Mouse (Mus musculus) layer of hippocampus, postnatal 14 days (tissue): ENCODE measurements at regions not wholly inside any gene's neighbourhood (a gene's known extent, or its start where the extent isn't known, plus 50 kb on each side); places are given as distances from the start of the nearest gene placed in this dataset.

Experiments used
- DNase-seq, 2 experiments: peaks; one replicate each; pipeline ENCODE4 v3.0.0; 2021 to 2022; ENCODE audit warnings: low spot score in 2 of 2, mixed read lengths in 1 of 2

DNA sequence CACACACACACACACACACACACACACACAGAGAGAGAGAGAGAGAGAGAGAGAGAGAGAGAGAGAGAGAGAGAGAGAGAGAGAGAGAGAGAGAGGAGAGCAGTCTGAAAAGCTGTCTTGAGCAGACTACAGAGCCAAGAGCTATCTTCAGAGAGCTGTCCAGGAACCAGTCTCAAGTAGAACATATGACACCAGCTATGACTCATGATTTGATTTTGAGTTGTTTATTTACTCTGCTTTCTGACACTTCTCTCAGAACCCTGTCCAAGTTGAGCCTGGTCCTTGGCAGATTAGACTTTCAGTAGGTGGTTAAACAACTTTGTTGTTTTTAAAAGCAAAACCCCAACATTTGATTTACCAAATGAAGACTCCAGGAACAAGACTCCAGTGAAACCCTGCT, 420.8 kb upstream of the Lcorl start:
- DNase-seq: no peak

DNA sequence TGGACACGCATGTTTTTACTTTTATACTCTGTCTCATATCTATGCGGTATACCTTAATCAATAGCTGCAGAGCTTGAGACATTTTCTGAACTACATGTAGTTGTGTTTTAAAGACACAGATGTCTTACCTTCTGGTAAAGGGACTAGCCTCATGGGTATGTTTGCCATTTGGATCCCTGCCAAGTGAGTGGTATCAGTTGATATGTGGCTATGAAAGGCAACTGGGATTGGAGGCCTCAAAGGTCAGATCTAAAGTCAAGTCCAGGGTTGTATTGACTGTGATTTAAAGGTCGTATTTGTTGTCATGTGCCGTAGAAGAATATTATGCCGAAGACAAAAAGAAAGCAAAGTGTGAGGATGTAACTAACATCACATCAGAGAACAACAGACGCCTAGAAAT, 399.3 kb upstream of the Lcorl start:
- DNase-seq: no peak

DNA sequence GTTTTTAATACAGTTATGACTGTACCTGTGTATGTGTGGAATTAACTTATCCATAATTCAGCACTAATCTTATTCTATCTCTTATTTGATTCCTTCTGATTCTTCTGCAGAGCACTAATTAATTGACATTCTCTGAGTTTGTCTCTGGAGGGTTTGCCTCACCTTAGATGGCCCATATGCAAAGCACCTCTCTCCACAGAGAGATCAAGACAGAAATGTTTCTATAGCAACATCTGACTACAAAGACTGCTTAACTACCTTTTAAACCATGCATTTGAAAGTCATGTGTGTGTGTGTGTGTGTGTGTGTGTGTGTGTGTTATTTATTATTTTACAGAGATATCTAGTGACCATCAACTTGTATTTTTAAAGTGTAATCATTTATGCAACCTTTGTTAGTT, 396.5 kb upstream of the Lcorl start:
- DNase-seq: no peak

DNA sequence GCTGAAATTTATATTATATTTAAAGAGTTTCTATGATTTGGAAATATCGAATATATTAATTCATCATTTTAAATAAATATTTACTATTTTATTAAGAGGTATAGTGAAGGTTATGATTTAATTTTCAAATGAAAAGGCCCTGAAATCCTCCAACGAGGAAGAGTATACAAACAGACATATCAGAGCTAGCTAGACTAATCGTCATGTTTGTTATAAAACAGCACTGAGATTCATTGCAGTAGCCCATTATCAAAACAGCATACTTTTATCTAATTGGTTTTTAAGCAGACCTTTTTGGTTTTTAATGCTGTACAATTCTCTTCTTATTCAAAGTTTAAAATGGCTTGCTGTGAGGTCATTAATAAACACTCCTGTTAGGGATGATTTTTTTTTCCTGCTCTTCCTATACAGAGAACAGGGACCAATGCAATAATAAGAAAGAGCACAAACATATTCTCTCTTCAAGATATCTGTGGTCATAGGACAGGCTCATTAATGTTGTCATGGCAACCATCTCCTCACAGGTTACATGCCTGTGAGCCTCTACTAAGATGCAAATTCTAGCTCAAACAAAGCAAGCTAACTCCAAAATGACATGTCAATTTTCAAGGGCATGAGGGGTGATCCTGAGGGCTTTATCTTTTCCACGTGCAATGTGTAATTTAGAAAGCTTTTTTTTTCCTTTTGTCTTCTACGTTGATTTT, 378.1 kb upstream of the Lcorl start:
- no peak for DNase-seq

DNA sequence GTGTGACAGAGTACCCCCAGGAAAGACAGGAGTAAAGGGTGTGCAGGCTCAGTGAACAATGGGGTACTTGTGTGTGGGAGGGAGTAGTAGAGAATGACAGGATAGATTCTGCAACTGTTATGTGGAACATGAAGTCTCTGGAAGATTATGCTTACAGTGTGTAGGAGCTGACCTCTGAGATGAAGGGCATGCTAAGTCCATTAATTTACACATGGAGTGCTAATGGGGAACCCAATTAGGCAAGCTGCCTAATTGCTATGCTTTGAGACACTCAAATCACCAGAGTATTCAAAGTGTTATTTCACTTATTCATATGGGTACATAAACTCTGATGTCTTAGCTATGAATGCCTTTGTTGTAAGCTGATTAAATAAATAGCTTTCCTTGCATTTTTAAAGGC, 375.4 kb upstream of the Lcorl start:
- no peak for DNase-seq

DNA sequence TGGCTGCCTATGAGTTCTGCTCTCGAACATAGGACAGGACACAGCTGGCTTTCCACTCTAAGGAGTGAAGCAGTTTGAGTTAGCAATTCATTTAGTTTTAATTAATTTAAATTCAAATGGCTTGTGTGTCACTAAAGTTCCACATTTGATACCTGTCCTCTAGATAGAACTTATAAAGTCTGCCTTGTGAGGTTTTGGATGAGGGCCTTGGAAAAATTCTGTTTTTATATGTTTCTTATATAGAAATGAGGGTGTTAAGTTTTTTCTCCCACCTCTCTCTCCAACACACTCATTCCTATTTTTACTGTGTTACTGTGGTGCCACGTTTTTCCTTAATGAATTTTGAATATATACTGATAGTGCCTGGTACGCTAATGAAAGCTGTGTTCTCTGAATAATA, 371.3 kb upstream of the Lcorl start:
- no peak for DNase-seq

DNA sequence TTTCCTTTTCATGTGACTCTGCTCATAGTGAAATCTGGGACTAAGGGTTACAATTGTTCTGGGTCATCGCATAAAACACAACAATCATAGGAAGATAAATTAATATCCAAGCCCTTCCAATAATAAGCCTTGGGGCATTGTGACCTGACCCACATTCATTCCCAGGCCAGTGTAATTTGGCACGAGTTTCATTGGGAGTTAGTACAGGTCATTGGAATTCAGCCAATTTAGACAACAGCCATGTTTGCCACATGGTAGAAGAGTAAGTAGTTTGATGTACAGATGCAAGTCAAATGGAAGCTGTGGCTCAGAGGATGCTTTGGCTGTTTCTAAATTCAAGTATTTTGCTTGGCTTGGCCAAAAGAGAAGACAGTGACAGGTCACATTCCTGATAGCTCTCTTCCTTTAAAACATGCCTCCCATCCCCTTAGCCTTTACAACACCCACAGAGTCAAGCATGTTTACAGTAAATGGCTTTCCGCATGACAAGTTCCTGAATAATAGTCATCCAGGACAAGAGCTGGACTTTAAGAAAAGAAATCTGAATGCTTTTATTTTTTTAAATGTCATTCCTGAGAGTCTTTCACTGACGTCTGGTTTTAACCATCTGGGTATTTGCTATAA, 355.5 kb upstream of the Lcorl start:
- DNase-seq: no peak

DNA sequence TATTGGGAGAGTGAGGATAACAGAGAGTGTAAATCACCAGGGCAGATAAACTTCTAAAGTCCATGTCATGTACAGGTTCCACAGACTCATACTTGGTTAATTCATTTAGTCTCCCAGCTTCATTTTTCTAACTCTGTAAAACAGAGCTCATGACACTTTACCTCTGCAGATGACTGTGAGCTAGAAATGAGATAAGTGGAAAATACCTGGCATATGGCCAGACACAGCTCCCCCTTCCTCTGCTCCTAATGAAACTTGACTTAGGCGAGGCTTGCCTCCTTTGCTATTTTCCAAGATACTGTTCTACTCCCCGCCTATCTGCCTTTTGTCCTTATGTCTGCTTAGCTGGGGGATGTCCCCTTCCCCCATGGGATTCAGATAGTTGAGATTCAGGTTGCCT, 351.7 kb upstream of the Lcorl start:
- no peak for DNase-seq

DNA sequence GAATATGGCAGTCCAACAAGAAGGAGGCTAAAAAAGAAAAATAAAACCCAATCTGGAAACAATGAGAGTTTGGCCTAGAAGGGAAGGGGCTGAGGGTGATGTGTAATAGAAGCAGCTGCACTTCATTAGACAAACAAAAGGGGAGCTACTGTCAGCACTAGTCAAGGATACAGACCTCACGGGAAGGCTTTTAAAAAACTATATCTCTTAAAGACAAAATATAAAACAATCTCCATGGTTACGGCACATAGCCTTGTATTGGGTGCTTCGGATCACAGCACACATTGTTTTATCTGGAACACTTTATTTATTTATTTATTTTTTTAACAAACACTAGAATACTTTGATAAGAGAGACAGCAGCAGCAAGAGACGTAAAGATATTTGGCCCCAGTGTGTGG, 346.3 kb upstream of the Lcorl start:
- no peak for DNase-seq

DNA sequence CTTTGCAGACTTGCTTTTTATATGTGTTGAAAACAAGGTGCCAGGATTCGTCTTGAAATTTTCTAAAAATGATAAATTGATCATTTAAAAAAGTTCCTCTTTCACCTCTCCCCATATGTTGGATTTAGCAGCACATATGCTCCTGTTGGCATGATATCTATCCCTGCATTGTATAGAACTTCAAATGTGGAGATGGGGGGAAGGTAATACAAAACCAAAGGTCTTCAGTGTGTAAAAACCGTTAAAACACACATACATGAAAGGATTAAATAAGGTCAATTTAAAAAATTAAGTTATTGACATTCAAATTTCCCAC, 345.0 kb upstream of the Lcorl start:
- no peak for DNase-seq

DNA sequence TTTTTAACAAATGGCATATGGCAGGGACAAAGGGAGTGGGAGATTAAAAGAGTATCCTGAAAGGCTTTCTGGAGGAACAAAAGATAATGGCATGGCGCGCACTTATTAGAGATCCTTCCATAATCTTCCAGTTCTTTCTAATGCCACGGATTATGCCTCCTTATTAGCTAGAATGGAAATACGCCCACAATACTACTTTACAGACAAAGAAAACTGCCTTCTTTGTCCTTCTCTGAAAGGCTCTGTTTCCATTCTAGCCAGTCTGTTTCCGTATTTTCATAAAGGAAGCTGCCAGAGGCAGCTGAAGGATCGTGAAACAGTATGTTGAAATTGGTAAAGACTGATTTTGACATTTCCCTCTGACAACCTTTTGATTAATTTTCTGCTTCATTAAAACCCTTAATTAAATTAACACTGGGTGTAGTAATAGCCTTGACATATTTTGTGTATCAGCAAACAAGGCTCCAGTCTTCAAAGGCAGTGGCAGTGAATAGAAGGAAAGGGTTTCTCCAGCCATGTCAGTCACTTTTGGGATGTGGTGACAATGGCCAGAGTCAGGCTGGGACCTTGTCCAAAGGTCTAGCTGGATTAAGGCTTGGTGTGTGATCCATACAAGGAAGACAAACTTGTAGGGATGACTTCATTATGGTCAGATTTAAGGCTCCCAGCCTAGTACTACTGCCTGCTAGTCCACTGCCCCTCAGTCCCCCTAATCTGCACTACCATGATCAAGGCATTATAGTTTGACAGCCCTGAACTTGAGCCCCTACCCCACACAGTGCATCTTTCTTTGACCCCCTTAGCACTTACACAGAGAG, 344.4 kb upstream of the Lcorl start:
- no peak for DNase-seq

DNA sequence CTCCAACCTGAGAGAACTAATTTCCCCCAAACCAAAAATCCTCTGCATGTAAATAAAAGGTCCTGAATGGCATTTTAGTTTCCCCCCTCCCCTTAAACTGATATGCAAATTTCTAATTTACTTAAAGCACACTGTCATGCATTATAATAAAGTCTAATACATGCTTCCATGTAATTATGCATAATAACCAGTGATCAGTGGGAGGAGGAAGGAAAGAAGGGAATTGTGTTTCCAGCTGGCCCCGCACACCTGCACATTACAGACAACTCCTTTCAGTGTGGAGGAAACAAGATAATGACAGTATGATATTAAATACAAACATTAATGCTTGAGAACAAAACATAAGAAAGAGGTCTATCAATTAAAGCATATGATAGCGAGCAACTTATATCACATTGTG, 329.5 kb upstream of the Lcorl start:
- DNase-seq: no peak

DNA sequence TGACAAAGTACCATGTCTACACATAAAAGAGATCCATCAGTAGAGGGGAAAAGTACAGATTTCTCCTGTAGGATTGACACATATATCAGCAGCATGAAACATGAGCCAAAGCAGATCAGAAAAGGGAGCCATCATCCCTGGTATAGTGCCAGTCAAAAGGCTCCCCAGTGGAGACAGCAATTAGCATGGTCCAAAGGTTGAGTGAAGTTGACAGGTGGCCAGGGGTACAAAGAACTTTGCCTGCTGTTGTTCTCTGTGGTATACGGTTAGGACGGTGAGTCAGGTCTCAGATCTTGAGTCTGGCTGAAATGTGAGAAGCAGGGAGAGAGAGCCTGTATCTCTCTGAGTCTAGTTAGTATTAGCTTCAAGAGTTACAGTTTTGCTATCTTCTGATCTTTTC, 324.7 kb upstream of the Lcorl start:
- no peak for DNase-seq

DNA sequence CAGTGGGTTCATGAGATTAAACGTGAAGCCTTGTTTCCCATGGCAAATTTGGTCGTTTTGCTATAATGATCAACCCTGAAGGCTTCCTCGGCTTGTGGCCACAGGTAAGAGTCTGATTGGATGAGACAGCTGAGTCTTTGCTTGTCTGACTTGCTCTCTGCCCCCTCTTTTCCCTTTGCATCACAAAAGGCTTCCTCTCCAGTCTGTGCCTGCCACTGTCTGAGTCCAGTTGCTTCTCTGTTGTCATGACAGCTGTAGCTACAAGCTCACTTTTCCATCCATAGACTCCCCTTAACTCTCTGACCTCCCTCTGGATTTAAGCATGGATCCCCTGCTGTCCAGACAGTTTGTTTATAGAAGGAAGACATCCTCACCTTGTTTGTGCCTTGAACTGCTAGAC, 314.9 kb upstream of the Lcorl start:
- no peak for DNase-seq

DNA sequence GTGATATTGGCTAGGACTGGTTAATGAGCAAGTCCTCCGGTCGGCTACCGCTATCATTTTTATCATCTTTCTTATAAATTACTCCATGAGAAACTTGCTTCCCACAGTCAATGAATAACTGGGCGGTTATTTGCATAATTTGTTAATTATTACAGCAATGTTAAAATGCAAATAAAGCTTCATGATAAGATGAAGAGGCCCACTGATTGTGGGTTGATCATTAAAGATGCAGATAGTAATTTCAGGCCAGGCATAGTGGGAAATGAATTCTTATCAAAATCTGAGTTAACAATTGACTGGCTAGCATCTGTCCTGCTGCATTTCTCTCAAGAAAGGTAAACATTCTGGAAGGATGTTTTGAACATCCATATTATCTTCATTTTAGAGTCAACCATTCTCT, 303.4 kb upstream of the Lcorl start:
- DNase-seq: no peak

DNA sequence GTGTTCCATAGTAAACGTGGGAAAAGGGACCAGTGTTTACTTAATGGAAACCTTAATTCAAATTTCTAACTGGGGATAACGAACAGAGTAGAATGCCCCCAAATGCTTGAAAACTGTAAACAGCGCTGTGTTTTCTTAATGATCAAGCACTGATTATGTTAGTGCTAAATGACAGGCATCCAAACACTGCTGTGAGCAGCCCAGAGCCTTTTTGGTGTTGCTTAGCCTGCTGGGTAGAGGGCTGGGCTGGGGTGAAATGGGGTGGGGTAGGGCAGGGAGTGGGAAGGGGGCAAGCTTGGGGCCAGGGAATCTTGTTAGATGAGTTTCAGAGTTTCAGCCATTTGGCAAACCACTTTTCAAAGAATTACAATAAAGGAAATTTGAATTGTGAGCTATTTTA, 294.6 kb upstream of the Lcorl start:
- DNase-seq: peak in 1 of 2 experiments; percentile 24

DNA sequence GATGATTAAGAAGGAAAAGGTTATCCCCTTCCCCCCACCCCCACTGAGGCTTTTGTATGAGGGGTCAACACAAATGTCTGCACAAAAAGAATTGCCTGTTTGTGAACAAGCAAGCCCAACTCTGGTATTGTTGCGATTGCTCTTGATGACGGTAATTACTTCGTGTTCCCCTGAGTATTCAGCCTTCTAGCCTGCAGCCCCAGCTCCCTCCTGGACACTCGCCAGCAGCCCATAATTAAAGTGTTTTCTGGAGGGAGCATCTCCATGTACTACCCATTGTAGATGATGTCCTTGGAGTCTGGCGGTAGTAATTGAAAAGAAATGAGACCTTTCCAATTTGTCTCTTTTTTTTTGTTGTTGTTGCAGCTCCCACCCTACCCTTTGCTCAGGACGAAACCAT, 293.4 kb upstream of the Lcorl start:
- peak in 1 of 2 experiments; percentile 33 for DNase-seq

DNA sequence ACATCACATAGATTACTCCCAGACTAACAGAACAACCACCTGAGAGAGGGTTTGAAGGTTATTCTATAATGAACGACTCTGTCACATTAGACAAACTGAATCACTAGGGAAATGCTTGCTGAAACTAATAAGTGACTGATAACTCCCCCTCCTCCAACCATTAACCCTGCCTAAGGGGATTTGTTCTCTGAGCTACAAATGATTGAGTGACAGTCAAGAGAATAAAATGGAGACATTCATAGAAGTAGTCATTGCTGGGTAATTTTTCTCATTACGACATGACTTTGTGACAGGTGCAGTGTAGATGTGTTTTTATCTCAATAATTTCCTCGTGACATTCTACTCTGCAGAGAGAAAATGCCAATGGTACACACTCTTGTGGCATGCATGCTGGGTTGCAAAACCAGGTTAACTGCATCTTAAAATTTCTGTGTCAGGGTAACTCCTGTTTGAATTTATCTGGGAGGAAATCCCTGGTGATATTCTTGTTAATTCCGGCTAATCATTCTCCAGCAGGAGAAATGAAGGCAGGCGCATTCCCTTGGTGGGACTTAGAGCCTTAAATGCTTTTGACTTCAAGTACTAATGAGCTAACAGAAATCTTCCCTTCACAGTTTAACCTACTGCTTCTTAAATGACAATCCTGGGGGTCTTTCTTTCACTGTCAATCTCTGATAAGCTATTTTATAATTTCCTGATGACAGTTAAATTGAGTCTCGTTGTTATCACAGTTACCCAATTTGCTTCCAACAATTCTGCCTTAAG, 292.6 kb upstream of the Lcorl start:
- DNase-seq: no peak

DNA sequence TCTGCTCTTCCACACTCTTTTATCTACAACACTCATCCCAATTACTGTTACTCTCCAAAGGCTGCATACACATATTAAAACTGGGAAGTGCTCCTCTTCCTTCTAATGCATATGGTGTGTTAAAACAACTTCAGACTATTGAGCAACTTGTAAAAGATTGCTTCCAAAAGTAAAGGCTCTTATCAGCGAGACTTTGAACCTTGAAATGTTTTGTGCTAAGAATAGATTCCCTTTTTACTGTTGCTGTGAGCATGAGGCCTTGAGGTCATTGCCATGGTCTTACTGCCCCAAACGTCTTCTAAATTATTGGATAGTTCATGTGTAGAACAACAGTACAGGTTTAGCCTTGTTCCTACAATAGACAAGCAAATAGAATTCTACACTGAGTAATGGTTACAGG, 281.6 kb upstream of the Lcorl start:
- DNase-seq: no peak

DNA sequence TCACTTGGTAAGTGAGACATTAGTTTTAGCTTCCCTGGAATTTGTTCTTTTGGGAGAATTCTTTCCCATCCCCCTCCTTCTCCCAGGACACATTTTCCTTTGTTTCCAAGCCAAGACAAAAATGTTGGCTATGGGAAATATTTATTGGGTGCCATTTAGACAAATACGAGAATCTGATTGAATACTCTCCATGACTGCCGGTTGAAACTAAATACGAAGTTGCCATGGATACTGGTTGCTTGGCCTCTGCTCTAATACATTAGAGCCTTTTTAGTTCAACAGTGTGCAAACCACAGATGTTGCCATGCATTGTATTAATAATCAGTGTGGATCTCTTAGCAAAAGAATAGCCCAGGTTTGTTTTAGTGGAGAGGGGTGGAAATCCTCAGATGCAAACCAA, 280.3 kb upstream of the Lcorl start:
- peak in 1 of 2 experiments; percentile 36 for DNase-seq

DNA sequence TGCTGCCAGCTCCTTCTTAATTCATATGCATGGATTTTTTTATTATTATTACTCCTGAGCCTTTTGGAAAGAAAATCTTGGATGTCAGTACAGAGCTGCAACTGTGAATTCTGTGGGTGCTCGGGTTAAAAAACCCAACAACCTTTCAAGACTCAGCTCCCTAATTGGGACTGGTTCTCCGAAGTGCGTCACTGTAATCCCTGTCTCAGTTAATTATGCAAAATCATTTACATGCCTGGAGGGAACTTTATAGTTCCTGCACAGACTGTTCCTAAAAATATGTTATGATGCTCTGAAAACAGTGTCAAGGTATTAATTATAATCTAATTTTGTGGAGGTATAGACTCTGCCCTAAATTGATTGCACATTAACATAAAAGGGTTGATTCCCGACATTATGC, 250.6 kb upstream of the Lcorl start:
- DNase-seq: no peak

DNA sequence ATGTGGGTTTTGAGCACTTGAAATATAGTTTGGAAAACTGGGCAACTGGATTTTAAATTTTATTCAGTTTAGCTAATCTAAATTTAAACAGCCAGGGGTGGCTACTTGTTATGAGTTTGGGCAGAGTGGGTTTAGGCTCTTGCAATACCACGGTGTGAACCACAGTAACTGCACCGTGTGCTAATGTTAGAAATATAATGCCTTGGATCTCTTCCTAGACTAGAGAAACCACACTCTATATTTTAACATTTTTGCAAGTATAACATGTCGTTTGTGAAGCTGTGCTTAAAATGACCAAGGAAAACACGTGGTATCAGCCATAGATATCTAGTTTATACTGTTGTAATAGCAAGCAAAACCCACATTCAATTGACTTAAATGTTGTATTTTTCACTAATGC, 245.9 kb upstream of the Lcorl start:
- no peak for DNase-seq
